Mouse (Mus musculus): ENCODE measurements around the gene Dis3l. TPM values are rescaled to one million over a fixed set of nuclear protein-coding genes. Genes with fewer than 3 reads are reported as not detected.

Dis3l gene
- polyA plus RNA-seq, 1 experiment from 2014 or later, result 24.6 TPM

DNA sequence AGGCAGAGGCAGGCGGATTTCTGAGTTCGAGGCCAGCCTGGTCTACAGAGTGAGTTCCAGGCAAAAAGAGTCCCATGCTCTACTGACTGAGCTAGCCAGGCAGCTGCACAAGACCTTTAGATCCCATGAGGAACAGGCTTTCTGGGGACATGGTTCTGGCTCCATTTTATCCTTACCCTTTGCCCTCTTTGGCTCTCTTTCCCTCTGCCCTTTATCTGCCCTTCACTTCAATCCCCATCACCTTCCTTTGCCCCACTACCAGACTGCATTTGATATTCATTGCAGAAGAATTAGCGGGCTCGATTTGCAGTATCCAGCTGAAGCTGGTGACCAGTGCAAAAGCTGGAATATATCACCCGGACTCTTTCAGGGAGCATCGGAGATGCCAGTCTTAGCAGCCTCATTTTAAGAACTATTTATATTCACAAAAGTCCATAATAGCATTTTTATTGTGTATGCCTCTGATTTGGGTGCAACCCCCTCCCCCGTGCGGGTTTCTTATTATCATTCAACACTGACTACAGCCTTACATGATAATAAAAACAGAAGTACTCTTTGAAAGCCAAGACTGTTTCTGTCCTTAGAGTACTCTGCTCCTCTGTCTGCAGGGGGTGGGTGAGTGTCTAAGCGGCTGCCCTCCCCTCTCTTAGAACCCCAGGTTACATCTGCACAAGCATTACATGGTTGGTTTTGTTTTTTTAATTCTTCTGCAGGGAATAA is 20.3 kb upstream of the Dis3l start:
- ATAC-seq (ENCODE audit: low FRiP score, low TSS enrichment), result no peak
- Histone ChIP-seq H3K27me3 (ENCODE audit: control insufficient read depth, insufficient read depth, low read length) (no peaks in the 10 kb centered on the region), H3K9ac (ENCODE audit: low read depth, low read length) (no peak overlapping the region), H3K9me3 (ENCODE audit: control insufficient read depth, low read length) (no peaks in the 10 kb centered on the region), H3K4me3 (ENCODE audit: low read length) (no peak overlapping the region), H3K4me2 (replicated peaks; ENCODE audit: low read depth, low read length) (no peak overlapping the region), H3K4me1 (ENCODE audit: control insufficient read depth, insufficient read depth, low read length) (no peaks in the 10 kb centered on the region), H3K27ac (ENCODE audit: low read depth, low read length) (no peak overlapping the region), H3K36me3 (ENCODE audit: control insufficient read depth, insufficient read depth, low read length) (no peaks in the 10 kb centered on the region)
- 87% methylated on average over 9 of the region's 9 CpGs for WGBS

DNA sequence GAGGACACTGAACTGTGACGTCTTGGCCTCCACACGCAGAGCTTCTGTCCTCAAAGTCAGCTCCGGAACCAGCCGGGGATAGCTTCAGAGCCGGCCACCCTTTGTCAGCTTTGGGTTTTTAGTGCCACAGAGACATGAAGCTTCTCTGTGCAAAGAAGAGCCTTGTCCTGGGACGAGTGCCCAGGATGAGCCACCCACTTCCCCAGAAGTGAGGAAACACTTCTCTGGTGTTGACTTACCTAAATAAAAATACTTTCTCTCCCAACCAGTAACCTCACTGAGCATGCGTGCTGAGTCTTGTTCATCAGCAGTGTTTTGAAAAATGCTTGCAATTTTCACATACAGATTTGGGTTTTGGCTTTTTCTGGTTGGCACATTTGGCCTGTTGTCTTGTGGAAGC is 14.5 kb upstream of the Dis3l start:
- 93% methylated on average over 7 of the region's 7 CpGs for WGBS
- H3K27me3 ChIP-seq (ENCODE audit: control insufficient read depth, insufficient read depth, low read length), result no peaks in the 10 kb centered on the region
- H3K36me3 ChIP-seq (ENCODE audit: control insufficient read depth, insufficient read depth, low read length), result no peaks in the 10 kb centered on the region
- no peak for ATAC-seq (ENCODE audit: low FRiP score, low TSS enrichment)
- no peak overlapping the region for H3K4me3 ChIP-seq (ENCODE audit: low read length)
- H3K4me1 ChIP-seq (ENCODE audit: control insufficient read depth, insufficient read depth, low read length), result no peaks in the 10 kb centered on the region
- H3K4me2 ChIP-seq (replicated peaks; ENCODE audit: low read depth, low read length), result no peak overlapping the region
- H3K9ac ChIP-seq (ENCODE audit: low read depth, low read length), result no peak overlapping the region
- no peaks in the 10 kb centered on the region for H3K9me3 ChIP-seq (ENCODE audit: control insufficient read depth, low read length)
- H3K27ac ChIP-seq (ENCODE audit: low read depth, low read length), result no peak overlapping the region

DNA sequence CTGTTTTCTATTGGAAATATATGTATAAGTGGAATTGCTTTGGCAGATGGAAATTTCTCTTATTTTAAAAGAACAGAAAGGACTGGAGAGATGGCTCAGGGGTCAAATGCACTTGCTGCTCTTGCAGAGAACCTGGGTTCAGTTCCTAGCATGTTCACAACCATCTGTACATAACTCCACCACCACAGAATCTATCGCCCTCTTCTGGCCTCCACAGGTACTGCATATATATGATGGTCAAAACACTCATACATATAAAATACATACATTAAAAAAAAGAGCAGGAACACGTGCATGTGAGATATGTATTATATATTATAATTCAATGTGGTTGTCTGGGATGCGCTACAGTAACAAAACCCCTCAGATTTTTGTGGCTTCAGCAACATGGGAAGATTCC is 10.1 kb upstream of the Dis3l start:
- Histone ChIP-seq H3K27ac (ENCODE audit: low read depth, low read length) (no peak overlapping the region), H3K27me3 (ENCODE audit: control insufficient read depth, insufficient read depth, low read length) (no peaks in the 10 kb centered on the region), H3K4me3 (ENCODE audit: low read length) (no peak overlapping the region), H3K4me2 (replicated peaks; ENCODE audit: low read depth, low read length) (no peak overlapping the region), H3K9ac (ENCODE audit: low read depth, low read length) (no peak overlapping the region), H3K36me3 (ENCODE audit: control insufficient read depth, insufficient read depth, low read length) (no peaks in the 10 kb centered on the region), H3K4me1 (ENCODE audit: control insufficient read depth, insufficient read depth, low read length) (no peaks in the 10 kb centered on the region), H3K9me3 (ENCODE audit: control insufficient read depth, low read length) (no peaks in the 10 kb centered on the region)
- WGBS, result 45% methylated on average over 3 of the region's 3 CpGs
- no peak for ATAC-seq (ENCODE audit: low FRiP score, low TSS enrichment)

DNA sequence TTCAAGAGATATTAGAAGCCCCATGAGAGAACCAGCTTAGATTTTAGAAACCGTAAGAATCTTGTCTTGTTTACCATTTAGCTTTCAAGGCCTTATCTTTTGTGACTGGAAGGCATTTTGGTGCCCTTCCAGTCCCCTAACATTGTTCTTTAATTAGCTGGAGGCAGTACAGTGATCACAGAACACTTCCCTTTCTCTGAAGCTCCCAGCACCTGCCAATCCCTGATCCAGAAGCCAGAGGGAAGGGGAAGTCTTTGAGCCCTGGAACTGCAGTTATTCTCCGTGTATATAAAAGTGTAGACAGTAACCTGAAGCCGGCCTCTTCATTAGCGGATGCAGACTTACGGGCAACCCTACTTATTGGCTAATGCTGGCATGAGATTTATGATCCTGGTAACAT is 8.4 kb upstream of the Dis3l start:
- Histone ChIP-seq H3K27me3 (ENCODE audit: control insufficient read depth, insufficient read depth, low read length) (no peaks in the 10 kb centered on the region), H3K27ac (ENCODE audit: low read depth, low read length) (no peak overlapping the region), H3K4me3 (ENCODE audit: low read length) (no peak overlapping the region), H3K36me3 (ENCODE audit: control insufficient read depth, insufficient read depth, low read length) (no peaks in the 10 kb centered on the region), H3K4me2 (replicated peaks; ENCODE audit: low read depth, low read length) (no peak overlapping the region), H3K9ac (ENCODE audit: low read depth, low read length) (no peak overlapping the region), H3K4me1 (ENCODE audit: control insufficient read depth, insufficient read depth, low read length) (no peaks in the 10 kb centered on the region), H3K9me3 (ENCODE audit: control insufficient read depth, low read length) (no peaks in the 10 kb centered on the region)
- no peak for ATAC-seq (ENCODE audit: low FRiP score, low TSS enrichment)
- WGBS, result 26% methylated on average over 5 of the region's 5 CpGs

DNA sequence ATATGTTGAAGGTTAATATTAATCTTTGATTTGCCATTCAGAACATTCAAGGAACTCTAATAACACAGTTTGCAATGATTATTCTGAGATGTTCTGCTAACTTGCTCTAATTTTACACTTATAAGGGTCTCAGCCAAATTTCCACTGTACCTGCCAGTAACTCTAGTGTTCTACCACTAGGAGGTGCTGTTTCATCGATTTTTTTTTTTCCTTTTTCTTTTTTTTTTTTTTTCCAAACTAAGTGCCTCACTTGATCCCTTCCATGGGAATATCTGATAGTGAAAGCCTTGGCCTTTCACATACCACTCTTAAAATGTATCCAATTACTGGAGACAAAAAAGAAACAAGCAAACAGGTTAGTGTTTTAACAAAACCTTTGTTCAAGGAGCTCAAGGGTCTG is 6.3 kb upstream of the Dis3l start:
- Histone ChIP-seq H3K27me3 (ENCODE audit: control insufficient read depth, insufficient read depth, low read length) (no peaks in the 10 kb centered on the region), H3K36me3 (ENCODE audit: control insufficient read depth, insufficient read depth, low read length) (no peaks in the 10 kb centered on the region), H3K27ac (ENCODE audit: low read depth, low read length) (no peak overlapping the region), H3K4me1 (ENCODE audit: control insufficient read depth, insufficient read depth, low read length) (no peaks in the 10 kb centered on the region), H3K4me3 (ENCODE audit: low read length) (no peak overlapping the region), H3K4me2 (replicated peaks; ENCODE audit: low read depth, low read length) (no peak overlapping the region), H3K9me3 (ENCODE audit: control insufficient read depth, low read length) (no peaks in the 10 kb centered on the region), H3K9ac (ENCODE audit: low read depth, low read length) (no peak overlapping the region)
- ATAC-seq (ENCODE audit: low FRiP score, low TSS enrichment), result no peak
- whole genome bisulfite sequencing, result 0% methylated on average over 1 of the region's 1 CpGs

DNA sequence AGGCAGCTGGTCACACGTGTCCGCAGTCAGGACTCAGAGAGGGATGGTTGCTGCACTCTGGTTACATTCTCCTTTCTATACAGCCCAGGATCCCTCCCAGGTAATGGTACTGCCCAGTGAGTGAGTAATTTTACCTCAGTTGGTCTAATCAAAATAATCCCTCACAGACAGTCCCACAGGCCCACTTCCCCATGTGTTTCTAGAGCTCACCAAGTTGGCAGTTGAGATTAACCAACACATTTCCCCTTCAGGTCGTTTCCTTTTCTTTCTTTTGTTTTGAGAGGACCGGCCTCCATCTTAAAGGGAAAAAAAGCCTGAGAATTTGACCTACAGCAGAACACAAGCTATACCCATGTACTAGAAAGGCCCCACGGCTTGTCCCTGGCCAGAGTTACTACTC is 4.8 kb upstream of the Dis3l start:
- ATAC-seq (ENCODE audit: low FRiP score, low TSS enrichment), result no peak
- Histone ChIP-seq H3K27ac (ENCODE audit: low read depth, low read length) (no peak overlapping the region), H3K4me1 (ENCODE audit: control insufficient read depth, insufficient read depth, low read length) (no peaks in the 10 kb centered on the region), H3K4me3 (ENCODE audit: low read length) (no peak overlapping the region), H3K27me3 (ENCODE audit: control insufficient read depth, insufficient read depth, low read length) (no peaks in the 10 kb centered on the region), H3K9ac (ENCODE audit: low read depth, low read length) (no peak overlapping the region), H3K36me3 (ENCODE audit: control insufficient read depth, insufficient read depth, low read length) (no peaks in the 10 kb centered on the region), H3K4me2 (replicated peaks; ENCODE audit: low read depth, low read length) (no peak overlapping the region), H3K9me3 (ENCODE audit: control insufficient read depth, low read length) (no peaks in the 10 kb centered on the region)
- 58% methylated on average over 5 of the region's 5 CpGs for WGBS

DNA sequence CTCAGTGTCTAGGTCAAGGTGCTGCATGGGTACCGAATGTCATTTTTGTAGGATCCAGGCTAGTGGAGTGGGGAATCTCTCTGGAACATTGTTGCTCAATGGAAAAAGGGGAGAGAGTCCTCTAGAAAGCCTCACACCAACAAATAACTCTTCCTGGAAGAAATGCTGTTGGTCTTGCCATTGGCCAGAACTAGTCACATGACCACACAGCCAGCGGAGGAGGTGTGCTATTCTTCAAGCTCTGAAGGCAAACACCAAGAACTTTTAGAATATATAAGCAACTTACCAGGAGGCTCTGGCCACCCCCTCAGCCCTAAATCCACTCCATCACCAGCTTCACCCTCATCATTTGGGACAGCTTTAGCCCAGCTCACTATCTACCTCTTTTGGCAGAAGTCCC is 2.6 kb upstream of the Dis3l start:
- ATAC-seq (ENCODE audit: low FRiP score, low TSS enrichment), result no peak
- no peak overlapping the region for H3K4me3 ChIP-seq (ENCODE audit: low read length)
- no peaks in the 10 kb centered on the region for H3K27me3 ChIP-seq (ENCODE audit: control insufficient read depth, insufficient read depth, low read length)
- H3K9me3 ChIP-seq (ENCODE audit: control insufficient read depth, low read length), result no peaks in the 10 kb centered on the region
- H3K36me3 ChIP-seq (ENCODE audit: control insufficient read depth, insufficient read depth, low read length), result no peaks in the 10 kb centered on the region
- H3K27ac ChIP-seq (ENCODE audit: low read depth, low read length), result no peak overlapping the region
- WGBS, result 90% methylated on average over 2 of the region's 2 CpGs
- H3K4me1 ChIP-seq (ENCODE audit: control insufficient read depth, insufficient read depth, low read length), result peaks cover 3% of the 10 kb centered on the region; the same call in 1 of the 2 replicates
- H3K4me2 ChIP-seq (replicated peaks; ENCODE audit: low read depth, low read length), result no peak overlapping the region
- no peak overlapping the region for H3K9ac ChIP-seq (ENCODE audit: low read depth, low read length)

DNA sequence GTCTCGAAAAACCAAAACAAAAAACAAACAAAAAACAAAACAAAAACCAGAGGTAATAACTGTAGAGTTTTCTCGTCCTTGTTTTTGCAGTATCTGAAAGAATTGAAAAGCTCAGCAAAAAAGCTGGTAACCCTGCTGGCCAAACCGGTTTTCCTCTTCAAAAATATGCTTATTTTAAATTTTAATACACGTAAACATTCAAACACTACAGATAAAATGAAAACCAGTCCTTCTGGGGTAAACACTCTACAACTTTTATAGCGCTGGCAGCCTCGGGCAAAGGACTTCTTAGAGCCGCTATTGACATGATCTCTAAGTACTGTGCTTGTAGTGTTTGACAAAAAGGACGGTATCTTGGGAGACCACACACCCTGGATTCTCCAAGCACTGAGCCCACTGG is 583 bp upstream of the Dis3l start:
- Histone ChIP-seq H3K4me3 (ENCODE audit: low read length) (peak overlapping the region; percentile 51; the same call in 1 of the 2 replicates), H3K9me3 (ENCODE audit: control insufficient read depth, low read length) (no peaks in the 10 kb centered on the region), H3K4me1 (ENCODE audit: control insufficient read depth, insufficient read depth, low read length) (peaks cover 3% of the 10 kb centered on the region; the same call in 1 of the 2 replicates), H3K4me2 (replicated peaks; ENCODE audit: low read depth, low read length) (peak overlapping the region; percentile 62), H3K27me3 (ENCODE audit: control insufficient read depth, insufficient read depth, low read length) (no peaks in the 10 kb centered on the region), H3K27ac (ENCODE audit: low read depth, low read length) (no peak overlapping the region), H3K9ac (ENCODE audit: low read depth, low read length) (peak overlapping the region; percentile 98), H3K36me3 (ENCODE audit: control insufficient read depth, insufficient read depth, low read length) (peaks cover 4% of the 10 kb centered on the region; the same call in 1 of the 2 replicates)
- 57% methylated on average over 8 of the region's 8 CpGs for WGBS
- no peak for ATAC-seq (ENCODE audit: low FRiP score, low TSS enrichment)

DNA sequence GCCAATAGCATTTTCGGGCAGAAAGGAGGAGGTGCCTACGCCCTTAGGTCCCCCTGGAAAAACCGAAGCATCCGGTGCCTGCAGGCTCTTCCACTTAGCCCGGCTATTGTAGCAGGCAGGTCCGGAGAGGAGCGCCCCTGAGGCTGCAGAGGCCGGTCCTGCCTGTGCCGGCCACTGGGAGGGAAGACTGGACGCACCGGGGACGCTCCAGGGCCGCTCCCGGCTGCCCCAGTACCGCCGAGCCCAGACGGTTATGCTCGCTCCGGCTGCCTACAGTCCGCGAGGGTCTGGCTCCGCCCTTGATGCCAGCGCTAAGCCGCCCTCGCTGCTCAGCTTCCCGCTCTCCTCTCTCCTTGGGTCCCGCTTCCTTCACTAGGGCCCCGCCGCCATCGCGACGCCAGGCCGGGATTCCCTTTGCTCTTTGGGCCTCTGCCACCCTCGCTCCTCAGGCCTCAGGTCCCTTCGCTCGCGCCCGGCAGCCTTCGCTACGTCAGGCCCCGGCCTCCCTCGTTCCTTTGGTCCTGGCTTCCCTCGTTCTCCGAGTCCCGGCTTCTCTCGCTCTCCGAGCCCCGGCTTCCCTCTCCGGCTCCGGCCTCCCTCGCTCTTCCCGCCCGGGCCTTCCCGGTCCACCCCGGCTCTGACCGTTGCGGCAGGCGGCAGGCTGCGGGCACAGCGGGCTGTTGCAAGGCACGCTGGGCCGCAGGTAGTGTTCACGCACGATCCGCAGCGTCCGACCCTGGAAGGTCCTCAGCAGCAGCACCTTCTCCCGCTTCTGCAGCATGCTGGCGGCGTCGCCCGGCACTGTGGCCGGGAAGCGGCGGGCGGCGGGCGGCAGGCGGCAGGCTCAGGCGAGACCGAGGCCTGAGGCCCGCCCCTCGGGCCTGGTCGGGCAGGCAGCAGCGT is 486 bp downstream of the Dis3l start:
- Histone ChIP-seq H3K9ac (ENCODE audit: low read depth, low read length) (peak overlapping the region; percentile 98), H3K9me3 (ENCODE audit: control insufficient read depth, low read length) (no peaks in the 10 kb centered on the region), H3K27me3 (ENCODE audit: control insufficient read depth, insufficient read depth, low read length) (no peaks in the 10 kb centered on the region), H3K36me3 (ENCODE audit: control insufficient read depth, insufficient read depth, low read length) (peaks cover 11% of the 10 kb centered on the region; the same call in 1 of the 2 replicates), H3K4me2 (replicated peaks; ENCODE audit: low read depth, low read length) (peak overlapping the region; percentile 62), H3K27ac (ENCODE audit: low read depth, low read length) (peak overlapping the region; percentile 100), H3K4me1 (ENCODE audit: control insufficient read depth, insufficient read depth, low read length) (peaks cover 3% of the 10 kb centered on the region; the same call in 1 of the 2 replicates), H3K4me3 (ENCODE audit: low read length) (peak overlapping the region; percentile 51)
- WGBS, result under 1% methylated on average over 83 of the region's 85 CpGs
- ATAC-seq (ENCODE audit: low FRiP score, low TSS enrichment), result peak; percentile 93
